Mouse (Mus musculus) lung, embryonic 14.5 days (tissue): ENCODE results near the gene Gm1043. TPM values are rescaled to one million over a fixed set of nuclear protein-coding genes. Genes with fewer than 3 reads are reported as not detected.

Experiments
- ATAC-seq: fragments of 200-750 bp; cut with Nextera tagmentation; 2 replicates; pipeline ENCODE4 v1.8.0; 2017; ENCODE audit warnings: mild to moderate bottlenecking, moderate TSS enrichment, moderate library complexity; ENCODE audit not compliant: insufficient read depth
- DNase-seq: peaks from one replicate; pipeline ENCODE4 v3.0.0-alpha.2; 2015
- H3K27ac ChIP-seq: fragments of 300-500 bp; sonication (generic); 2 replicates; pipeline ENCODE4 v1.5.1; 2014; ENCODE audit warnings: low read depth, mild to moderate bottlenecking, moderate library complexity
- H3K27me3 ChIP-seq: fragments of 300-500 bp; sonication (generic); 2 replicates; pipeline ENCODE4 v1.6.1; 2014; ENCODE audit warnings: low read length, control low read depth; ENCODE audit not compliant: insufficient read depth
- H3K36me3 ChIP-seq: fragments of 300-500 bp; sonication (generic); 2 replicates; pipeline ENCODE4 v1.6.1; 2014; ENCODE audit warnings: control low read depth; ENCODE audit not compliant: insufficient read depth
- H3K4me1 ChIP-seq: fragments of 300-500 bp; sonication (generic); 2 replicates; pipeline ENCODE4 v1.6.1; 2014; ENCODE audit warnings: antibody characterized with exemption, control low read depth; ENCODE audit not compliant: insufficient read depth
- H3K4me2 ChIP-seq: fragments of 300-500 bp; sonication (generic); 2 replicates; pipeline ENCODE4 v1.6.1; 2014; ENCODE audit warnings: mild to moderate bottlenecking
- H3K4me3 ChIP-seq: fragments of 300-500 bp; sonication (generic); 2 replicates; pipeline ENCODE4 v1.5.1; 2014; ENCODE audit warnings: low read depth, low read length
- H3K9ac ChIP-seq: fragments of 300-500 bp; sonication (generic); 2 replicates; pipeline ENCODE4 v1.6.1; 2014
- H3K9me3 ChIP-seq: fragments of 300-500 bp; sonication (generic); 2 replicates; pipeline ENCODE4 v1.6.1; 2016; ENCODE audit warnings: low read depth, low read length, control low read depth
- CTCF ChIP-seq: IDR thresholded peaks from 2 replicates; pipeline ENCODE4 v1.5.1; 2016; ENCODE audit warnings: antibody characterized with exemption, low read depth
- WGBS: fragments of 180-500 bp; shearing (Covaris S2); extraction: QIAGEN DNeasy Blood & Tissue Kit; methylation state at CpG from one replicate; pipeline ENCODE4 v1.1.7; 2014; 5-methylcytosine and 5-hydroxymethylcytosine counted together
- polyA plus RNA-seq: library from polyadenylated mRNA; unstranded; fragments of >200 nt; fragmentation: Nextera tagmentation; extraction: Ambion mirVana; gene quantifications from 2 replicates; pipeline ENCODE4 v1.2.1, GENCODE M21; 2014

The Gm1043 gene
- polyA plus RNA-seq, 1 experiment from 2014 or later: not detected

DNA sequence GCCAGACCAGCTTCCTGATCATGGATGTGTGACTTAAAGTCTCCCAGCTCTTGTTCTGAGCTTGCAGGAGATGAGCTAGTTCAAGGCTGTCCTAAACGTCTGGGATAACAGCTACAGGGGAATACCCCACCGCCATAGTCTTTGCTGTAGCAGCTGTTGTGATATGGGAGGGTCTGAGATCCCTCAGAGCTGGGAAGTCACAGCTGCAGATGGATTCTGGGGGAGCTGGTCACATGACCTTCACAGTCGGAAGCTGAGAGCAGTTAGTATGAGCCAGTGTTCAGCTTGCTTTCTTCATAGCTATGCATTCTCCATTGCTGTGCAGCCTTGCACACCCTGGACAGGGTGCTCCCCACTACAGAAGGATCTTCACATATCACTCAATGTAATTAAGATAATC lies 748 bp downstream of the Gm1043 start:
- no peak for DNase-seq

DNA sequence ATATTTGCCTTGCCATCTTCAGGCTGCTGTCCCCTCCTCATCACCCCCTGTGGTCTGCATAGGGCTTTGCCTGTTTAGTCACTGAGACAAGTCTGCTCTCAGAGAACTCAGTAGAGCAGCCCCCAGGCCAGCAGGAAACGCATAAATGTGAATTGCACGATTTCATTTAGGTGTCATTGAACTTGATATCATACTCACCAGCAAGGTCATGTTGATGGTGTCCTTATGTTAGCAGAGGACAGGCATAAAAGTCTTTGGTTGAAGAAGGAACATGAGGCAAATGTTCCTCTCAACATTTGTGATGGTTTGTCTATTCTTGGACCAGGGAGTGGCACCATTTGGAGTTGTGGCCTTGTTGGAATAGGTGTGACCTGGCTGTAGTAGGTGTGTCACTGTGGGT lies 2.6 kb downstream of the Gm1043 start:
- no peaks in the 10 kb centered on the region for H3K4me1 ChIP-seq
- ATAC-seq: no peak
- H3K4me3 ChIP-seq: no peak overlapping the region
- no peak for DNase-seq
- 36% methylated on average over 2 of the region's 2 CpGs for WGBS
- no peak overlapping the region for H3K27ac ChIP-seq
- H3K27me3 ChIP-seq: peaks cover 32% of the 10 kb centered on the region
- no peak for TF ChIP-seq CTCF
- no peak overlapping the region for H3K4me2 ChIP-seq
- no peaks in the 10 kb centered on the region for H3K9me3 ChIP-seq
- no peaks in the 10 kb centered on the region for H3K36me3 ChIP-seq
- no peak overlapping the region for H3K9ac ChIP-seq

More for the DNA sequence above, 748 bp downstream of the Gm1043 start:
- no peak for ATAC-seq
- Histone ChIP-seq H3K4me1 (no peaks in the 10 kb centered on the region), H3K4me3 (no peak overlapping the region), H3K27ac (no peak overlapping the region), H3K9me3 (no peaks in the 10 kb centered on the region), H3K4me2 (no peak overlapping the region), H3K27me3 (peaks cover 14% of the 10 kb centered on the region), H3K9ac (no peak overlapping the region), H3K36me3 (no peaks in the 10 kb centered on the region)
- TF ChIP-seq CTCF: no peak
- WGBS: 59% methylated on average over 3 of the region's 3 CpGs

DNA sequence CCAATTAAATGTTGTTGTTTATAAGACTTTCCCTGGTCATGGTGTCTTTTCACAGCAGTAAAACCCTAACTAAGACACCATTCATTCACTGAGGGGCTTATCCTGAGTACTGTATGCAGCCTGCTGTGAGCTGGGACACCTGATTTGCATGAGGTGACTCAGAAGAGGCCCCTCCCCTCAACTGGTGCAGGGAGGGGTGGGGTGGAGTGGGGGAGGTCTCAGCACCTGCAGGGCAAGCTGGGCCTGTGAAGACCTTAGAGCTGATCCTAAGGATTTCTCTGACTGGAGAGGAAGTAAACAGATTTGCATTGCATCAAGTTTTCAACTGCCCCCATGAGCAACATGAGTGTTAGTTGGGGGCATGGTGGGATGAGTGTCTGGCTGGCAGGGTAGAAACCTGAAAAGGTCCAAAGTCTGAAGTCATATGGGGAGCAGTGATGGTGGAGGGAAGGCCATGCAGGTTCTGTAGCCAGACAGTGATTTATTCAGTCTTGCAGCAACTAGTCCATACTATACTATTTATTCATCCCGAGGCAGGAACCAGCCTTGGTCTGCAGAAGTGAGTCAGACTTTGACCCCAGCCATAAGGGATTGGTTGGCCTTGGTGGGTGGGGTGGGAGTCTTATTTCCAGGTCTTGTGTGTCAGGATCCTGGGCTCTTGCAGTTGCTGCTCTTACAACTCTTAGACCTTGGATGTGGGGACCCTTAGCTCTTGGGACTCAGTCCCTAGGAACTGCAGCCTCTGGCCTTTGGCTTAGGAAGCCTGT lies 3.4 kb downstream of the Gm1043 start:
- no peak for ATAC-seq
- H3K4me1 ChIP-seq: no peaks in the 10 kb centered on the region

DNA sequence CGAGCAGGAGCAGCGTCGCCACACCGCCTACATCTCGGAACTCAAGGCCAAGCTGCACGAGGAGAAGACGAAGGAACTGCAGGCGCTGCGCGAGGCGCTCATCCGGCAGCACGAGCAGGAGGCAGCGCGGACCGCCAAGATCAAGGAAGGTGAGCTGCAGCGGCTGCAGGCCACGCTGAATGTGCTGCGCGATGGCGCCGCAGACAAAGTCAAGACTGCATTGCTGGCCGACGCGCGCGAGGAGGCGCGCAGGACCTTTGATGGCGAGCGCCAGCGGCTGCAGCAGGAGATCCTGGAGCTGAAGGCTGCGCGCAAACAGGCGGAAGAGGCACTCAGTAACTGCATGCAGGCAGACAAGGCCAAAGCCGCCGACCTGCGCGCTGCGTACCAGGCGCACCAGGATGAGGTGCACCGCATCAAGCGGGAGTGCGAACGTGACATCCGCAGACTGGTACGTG lies 6.0 kb downstream of the Gm1043 start:
- Histone ChIP-seq H3K27ac (no peak overlapping the region), H3K4me1 (no peaks in the 10 kb centered on the region), H3K9me3 (no peaks in the 10 kb centered on the region), H3K9ac (no peak overlapping the region; the same call in 1 of the 2 replicates), H3K36me3 (no peaks in the 10 kb centered on the region), H3K27me3 (peaks cover 35% of the 10 kb centered on the region), H3K4me3 (peak overlapping the region; percentile 29), H3K4me2 (peak overlapping the region; percentile 61)
- peak; percentile 47 for TF ChIP-seq CTCF
- ATAC-seq (peak; percentile 38; the same call in 1 of the 2 replicates), DNase-seq (peak; percentile 76)
- WGBS: under 1% methylated on average over 47 of the region's 47 CpGs

More for the DNA sequence above, 3.4 kb downstream of the Gm1043 start:
- H3K4me3 ChIP-seq: no peak overlapping the region
- no peak overlapping the region for H3K9ac ChIP-seq
- no peak overlapping the region for H3K4me2 ChIP-seq
- no peaks in the 10 kb centered on the region for H3K9me3 ChIP-seq
- WGBS: 36% methylated on average over 1 of the region's 1 CpGs
- H3K36me3 ChIP-seq: no peaks in the 10 kb centered on the region
- no peak for TF ChIP-seq CTCF
- H3K27ac ChIP-seq: no peak overlapping the region
- H3K27me3 ChIP-seq: peaks cover 35% of the 10 kb centered on the region
- DNase-seq: no peak

DNA sequence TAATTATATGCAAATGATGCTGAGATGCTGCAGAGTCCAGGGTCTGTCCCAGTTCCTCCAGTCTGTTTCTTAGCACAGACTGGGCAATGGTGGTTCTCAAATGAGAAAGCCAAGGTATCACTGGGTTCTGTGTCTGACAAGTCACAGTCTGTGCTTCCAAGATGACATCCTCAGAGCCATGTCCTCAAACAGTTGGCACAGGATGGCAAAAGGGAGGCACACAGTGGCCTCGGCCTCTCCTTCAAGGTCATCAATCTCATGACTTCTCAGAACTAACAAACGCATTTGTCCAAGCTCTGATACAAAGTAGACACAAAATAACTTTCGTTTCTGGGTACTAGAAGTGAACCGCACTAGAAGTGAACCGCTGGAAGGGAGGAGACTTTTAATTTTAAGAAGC lies 9.8 kb downstream of the Gm1043 start:
- 75% methylated on average over 5 of the region's 5 CpGs for WGBS
- ATAC-seq (no peak), DNase-seq (no peak)
- no peak overlapping the region for H3K27ac ChIP-seq
- H3K9me3 ChIP-seq: no peaks in the 10 kb centered on the region
- peaks cover 31% of the 10 kb centered on the region for H3K27me3 ChIP-seq
- H3K9ac ChIP-seq: no peak overlapping the region
- H3K4me2 ChIP-seq: no peak overlapping the region
- H3K4me1 ChIP-seq: no peaks in the 10 kb centered on the region
- H3K36me3 ChIP-seq: no peaks in the 10 kb centered on the region
- H3K4me3 ChIP-seq: no peak overlapping the region
- no peak for TF ChIP-seq CTCF

DNA sequence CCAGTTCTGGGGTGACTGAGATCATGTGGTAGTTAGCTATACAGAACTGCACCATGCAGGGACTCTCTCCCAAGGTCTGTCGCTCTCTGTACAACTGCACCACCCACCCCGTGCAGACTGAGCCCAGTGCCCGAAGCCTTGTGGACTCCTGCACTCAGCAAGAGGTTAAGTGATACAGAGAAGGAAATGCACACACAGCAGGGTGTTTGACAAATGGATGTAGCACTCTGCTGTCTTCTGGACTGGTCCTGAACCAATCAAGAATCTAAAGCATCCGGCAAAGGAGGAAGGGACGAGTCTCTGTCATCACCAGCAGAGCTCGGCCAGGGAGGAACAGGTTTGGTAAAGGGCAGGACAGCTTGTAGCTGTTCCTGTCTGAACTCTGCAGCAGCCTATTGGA lies 12.4 kb downstream of the Gm1043 start:
- Histone ChIP-seq H3K9ac (no peak overlapping the region), H3K27me3 (peaks cover 5% of the 10 kb centered on the region; the same call in 1 of the 2 replicates), H3K4me2 (no peak overlapping the region), H3K27ac (no peak overlapping the region), H3K4me1 (no peaks in the 10 kb centered on the region), H3K36me3 (no peaks in the 10 kb centered on the region), H3K4me3 (no peak overlapping the region), H3K9me3 (no peaks in the 10 kb centered on the region)
- WGBS: 39% methylated on average over 6 of the region's 6 CpGs
- TF ChIP-seq CTCF: no peak
- ATAC-seq: no peak
- no peak for DNase-seq

DNA sequence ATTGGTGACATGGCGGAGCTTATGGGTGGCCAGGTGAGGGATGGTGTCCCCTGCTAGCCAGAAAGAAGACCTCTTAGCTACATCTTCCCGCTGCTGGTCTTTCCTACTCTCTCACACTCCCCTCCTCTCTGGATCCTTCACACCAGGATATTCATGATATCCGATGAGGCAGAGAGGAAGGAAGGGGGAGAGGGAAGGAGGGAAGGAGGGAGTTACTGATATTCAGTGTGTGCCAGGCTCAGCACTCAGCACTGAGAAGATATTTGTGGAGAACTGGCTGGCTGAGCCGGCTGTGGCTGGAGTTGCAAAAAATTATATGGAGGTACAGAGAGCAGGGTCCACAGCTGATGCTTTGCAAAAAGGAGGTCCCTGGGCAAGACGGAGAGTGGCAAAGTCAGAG lies 15.6 kb downstream of the Gm1043 start:
- no peak overlapping the region for H3K4me3 ChIP-seq
- H3K27me3 ChIP-seq: no peaks in the 10 kb centered on the region
- no peak overlapping the region for H3K9ac ChIP-seq
- no peaks in the 10 kb centered on the region for H3K4me1 ChIP-seq
- no peak overlapping the region for H3K4me2 ChIP-seq
- DNase-seq (no peak), ATAC-seq (no peak)
- H3K36me3 ChIP-seq: no peaks in the 10 kb centered on the region
- H3K27ac ChIP-seq: no peak overlapping the region
- no peaks in the 10 kb centered on the region for H3K9me3 ChIP-seq
- WGBS: 52% methylated on average over 5 of the region's 5 CpGs
- TF ChIP-seq CTCF: no peak
